Mouse (Mus musculus) kidney, embryonic 16.5 days (tissue): ENCODE data around the gene Tyro3. TPM values are rescaled to one million over a fixed set of nuclear protein-coding genes. Genes with fewer than 3 reads are reported as not detected.

Experiments
- ATAC-seq: fragments of 200-750 bp; cut with Nextera tagmentation; 2 replicates; pipeline ENCODE4 v1.8.0; 2017; ENCODE audit warnings: moderate TSS enrichment; ENCODE audit not compliant: low FRiP score, low TSS enrichment
- H3K27ac ChIP-seq: fragments of 300-500 bp; sonication (generic); 2 replicates; pipeline ENCODE4 v1.5.1; 2014; ENCODE audit warnings: low read length
- H3K27me3 ChIP-seq: fragments of 300-500 bp; sonication (generic); 2 replicates; pipeline ENCODE4 v1.6.1; 2014; ENCODE audit warnings: low read length, control low read depth, mixed read lengths; ENCODE audit not compliant: insufficient read depth
- H3K36me3 ChIP-seq: fragments of 300-500 bp; sonication (generic); 2 replicates; pipeline ENCODE4 v1.6.1; 2014; ENCODE audit warnings: low read length, control low read depth, mixed read lengths; ENCODE audit not compliant: insufficient read depth
- H3K4me1 ChIP-seq: fragments of 300-500 bp; sonication (generic); 2 replicates; pipeline ENCODE4 v1.6.1; 2014; ENCODE audit warnings: low read length, control low read depth, mixed read lengths; ENCODE audit not compliant: insufficient read depth
- H3K4me2 ChIP-seq: fragments of 300-500 bp; sonication (generic); replicated peaks from 2 replicates; pipeline ENCODE4 v1.6.1; 2014; ENCODE audit warnings: low read depth, low read length
- H3K4me3 ChIP-seq: fragments of 300-500 bp; sonication (generic); 2 replicates; pipeline ENCODE4 v1.5.1; 2014; ENCODE audit warnings: mild to moderate bottlenecking, low read length
- H3K9ac ChIP-seq: fragments of 300-500 bp; sonication (generic); replicated peaks from 2 replicates; pipeline ENCODE4 v1.6.1; 2014; ENCODE audit warnings: low read length
- H3K9me3 ChIP-seq: fragments of 300-500 bp; sonication (generic); 2 replicates; pipeline ENCODE4 v1.6.1; 2016; ENCODE audit warnings: low read length, control low read depth
- WGBS: fragments of 180-500 bp; shearing (Covaris S2); extraction: QIAGEN DNeasy Blood & Tissue Kit; methylation state at CpG from one replicate; pipeline ENCODE4 v1.1.7; 2014; 5-methylcytosine and 5-hydroxymethylcytosine counted together
- polyA plus RNA-seq: library from polyadenylated mRNA; unstranded; fragments of >200 nt; fragmentation: Nextera tagmentation; extraction: Ambion mirVana; gene quantifications from 2 replicates; pipeline ENCODE4 v1.2.1, GENCODE M21; 2015

The Tyro3 gene
- 15.2 TPM in 2 replicates for polyA plus RNA-seq

- Histone ChIP-seq H3K4me1 (peaks cover 11% of the 10 kb centered on the region), H3K9me3 (no peaks in the 10 kb centered on the region), H3K27ac (no peak within 1 kb of the TSS), H3K9ac (no peak within 1 kb of the TSS), H3K27me3 (peaks cover 19% of the 10 kb centered on the region), H3K4me2 (no peak within 1 kb of the TSS), H3K36me3 (no peaks in the 10 kb centered on the region), H3K4me3 (no peak within 1 kb of the TSS)
- 70% methylated on average over 5 of the region's 5 CpGs for WGBS
- no peak for ATAC-seq
Observed at GRCm38 (mm10) chr2:119797279-119797783, at the start of gene Tyro3. Gene Tyro3 (plus strand): TSS chr2:119797733.

GRCm38 (mm10) chr2:119749260-119749659 lies 48.3 kb upstream of the Tyro3 start:
- ATAC-seq, result no peak
- Histone ChIP-seq H3K9me3 (no peaks in the 10 kb centered on the region), H3K27ac (no peak overlapping the region), H3K4me1 (peaks cover 9% of the 10 kb centered on the region), H3K9ac (no peak overlapping the region), H3K4me3 (no peak overlapping the region), H3K36me3 (no peaks in the 10 kb centered on the region), H3K27me3 (peaks cover 18% of the 10 kb centered on the region), H3K4me2 (no peak overlapping the region)
- WGBS, result 72% methylated on average over 13 of the region's 13 CpGs

- peak overlapping the region; percentile 99 for H3K4me2 ChIP-seq
- peak overlapping the region; percentile 68 for H3K9ac ChIP-seq
- H3K4me3 ChIP-seq, result peak overlapping the region; percentile 63
- H3K9me3 ChIP-seq, result no peaks in the 10 kb centered on the region
- WGBS, result 4% methylated on average over 14 of the region's 31 CpGs
- no peak overlapping the region for H3K27ac ChIP-seq
- H3K27me3 ChIP-seq, result peaks cover 51% of the 10 kb centered on the region
- peaks cover 14% of the 10 kb centered on the region for H3K4me1 ChIP-seq
- no peaks in the 10 kb centered on the region for H3K36me3 ChIP-seq
- peak; percentile 69 for ATAC-seq
Observed at GRCm38 (mm10) chr2:119757601-119758100, 39.9 kb upstream of the Tyro3 start.

- H3K4me1 ChIP-seq, result peaks cover 14% of the 10 kb centered on the region
- peak overlapping the region; percentile 68 for H3K9ac ChIP-seq
- H3K9me3 ChIP-seq, result no peaks in the 10 kb centered on the region
- peak overlapping the region; percentile 99 for H3K4me2 ChIP-seq
- under 1% methylated on average over 39 of the region's 77 CpGs for WGBS
- peak overlapping the region; percentile 63 for H3K4me3 ChIP-seq
- no peak overlapping the region for H3K27ac ChIP-seq
- no peaks in the 10 kb centered on the region for H3K36me3 ChIP-seq
- peak; percentile 50; the same call in 1 of the 2 replicates for ATAC-seq
- H3K27me3 ChIP-seq, result peaks cover 48% of the 10 kb centered on the region
Observed at GRCm38 (mm10) chr2:119758101-119758843, 39.3 kb upstream of the Tyro3 start.

GRCm38 (mm10) chr2:119758844-119759835 lies 38.4 kb upstream of the Tyro3 start:
- peaks cover 14% of the 10 kb centered on the region for H3K4me1 ChIP-seq
- peak overlapping the region; percentile 63 for H3K4me3 ChIP-seq
- no peak overlapping the region for H3K27ac ChIP-seq
- H3K9ac ChIP-seq, result 0 out of 2 replicates have a peak overlapping the region, but pooled peaks have one; percentile 4
- ATAC-seq, result 0 out of 2 replicates have a peak, but pooled peaks have one; percentile 21
- H3K36me3 ChIP-seq, result peaks cover 6% of the 10 kb centered on the region; the same call in 1 of the 2 replicates
- H3K27me3 ChIP-seq, result peaks cover 43% of the 10 kb centered on the region
- H3K9me3 ChIP-seq, result no peaks in the 10 kb centered on the region
- H3K4me2 ChIP-seq, result peak overlapping the region; percentile 99
- WGBS, result 3% methylated on average over 44 of the region's 44 CpGs

- Histone ChIP-seq H3K27ac (no peak within 1 kb of the TSS), H3K9ac (no peak within 1 kb of the TSS), H3K4me3 (no peak within 1 kb of the TSS), H3K4me2 (no peak within 1 kb of the TSS), H3K4me1 (peaks cover 14% of the 10 kb centered on the region), H3K9me3 (no peaks in the 10 kb centered on the region), H3K36me3 (peaks cover 9% of the 10 kb centered on the region; the same call in 1 of the 2 replicates), H3K27me3 (peaks cover 43% of the 10 kb centered on the region)
- WGBS, result 13% methylated on average over 9 of the region's 9 CpGs
- ATAC-seq, result no peak
Observed at GRCm38 (mm10) chr2:119760251-119760650, 37.3 kb upstream of the Tyro3 start, which contains the start of gene Ltk. Gene Ltk (minus strand): TSS chr2:119760431.

- H3K9me3 ChIP-seq, result no peaks in the 10 kb centered on the region
- H3K4me1 ChIP-seq, result peaks cover 14% of the 10 kb centered on the region
- no peak overlapping the region for H3K9ac ChIP-seq
- no peak overlapping the region for H3K27ac ChIP-seq
- peaks cover 13% of the 10 kb centered on the region for H3K36me3 ChIP-seq
- no peak overlapping the region for H3K4me2 ChIP-seq
- ATAC-seq, result no peak
- peaks cover 38% of the 10 kb centered on the region for H3K27me3 ChIP-seq
- no peak overlapping the region for H3K4me3 ChIP-seq
- 72% methylated on average over 1 of the region's 1 CpGs for WGBS
Observed at GRCm38 (mm10) chr2:119762276-119762675, 35.3 kb upstream of the Tyro3 start.

- Histone ChIP-seq H3K27ac (no peak overlapping the region), H3K4me3 (no peak overlapping the region), H3K9me3 (no peaks in the 10 kb centered on the region), H3K27me3 (peaks cover 23% of the 10 kb centered on the region), H3K36me3 (peaks cover 23% of the 10 kb centered on the region), H3K4me1 (peaks cover 1% of the 10 kb centered on the region; the same call in 1 of the 2 replicates), H3K4me2 (no peak overlapping the region), H3K9ac (no peak overlapping the region)
- 58% methylated on average over 4 of the region's 4 CpGs for WGBS
- no peak for ATAC-seq
Observed at GRCm38 (mm10) chr2:119763924-119764323, 33.6 kb upstream of the Tyro3 start.

GRCm38 (mm10) chr2:119767246-119767645 lies 30.3 kb upstream of the Tyro3 start:
- H3K4me1 ChIP-seq, result no peaks in the 10 kb centered on the region
- no peak overlapping the region for H3K4me2 ChIP-seq
- no peaks in the 10 kb centered on the region for H3K9me3 ChIP-seq
- H3K36me3 ChIP-seq, result peaks cover 52% of the 10 kb centered on the region
- no peak overlapping the region for H3K27ac ChIP-seq
- 94% methylated on average over 6 of the region's 6 CpGs for WGBS
- peak; percentile 39; the same call in 1 of the 2 replicates for ATAC-seq
- H3K27me3 ChIP-seq, result no peaks in the 10 kb centered on the region
- H3K9ac ChIP-seq, result no peak overlapping the region
- H3K4me3 ChIP-seq, result no peak overlapping the region
